Mouse (Mus musculus) lung, adult 2 months (tissue): ENCODE results near the gene Hipk4.

Experiments used
- CTCF ChIP-seq: fragments of 200-500 bp; IDR thresholded peaks from 2 replicates; pipeline ENCODE4 v1.5.1; 2011; ENCODE audit warnings: mild to moderate bottlenecking, low read length, control low read depth; ENCODE audit not compliant: insufficient read depth
- POLR2A ChIP-seq: fragments of 200-500 bp; IDR thresholded peaks from 2 replicates; pipeline ENCODE4 v1.6.1; 2011; ENCODE audit warnings: low read depth, mild to moderate bottlenecking, control low read depth, low read length, borderline replicate concordance; ENCODE audit errors: extremely low read depth

DNA sequence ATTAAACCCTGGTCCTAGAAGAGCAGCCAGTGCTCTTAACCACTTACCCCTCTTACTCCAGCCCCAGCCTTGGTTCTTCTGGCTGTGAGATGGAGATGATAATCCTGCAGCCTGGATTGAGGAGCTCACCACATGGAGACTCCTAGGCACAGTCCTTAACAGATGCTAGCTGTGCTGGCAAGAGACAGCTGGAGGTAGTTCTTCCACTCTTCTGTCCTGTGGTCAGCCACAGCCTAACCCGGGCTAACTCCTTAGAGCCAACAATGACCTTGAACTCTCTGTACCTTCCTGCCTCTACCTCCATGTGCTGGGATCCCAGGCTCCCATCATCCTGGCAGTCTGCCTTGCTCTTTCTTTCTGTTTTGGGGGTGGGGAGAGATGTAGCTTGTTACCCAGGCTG is 37.9 kb downstream of the Hipk4 start:
- TF ChIP-seq CTCF (no peak), POLR2A (no peak)
